Mouse (Mus musculus): ENCODE results near the gene Tcf23.

GRCm38 (mm10) chr5:30950922-30951321 is 17.5 kb upstream of the Tcf23 start:
- TF ChIP-seq EP300 (IDR thresholded peaks at IDR 0.05; ENCODE audit: insufficient read depth, low read depth, low read length) (no peak), CTCF (IDR thresholded peaks at IDR 0.05; ENCODE audit: low read depth, low read length) (no peak)

Data from ES-Bruce4 (cell line).